Mouse (Mus musculus): ENCODE measurements at regions not wholly inside any gene's neighbourhood (a gene's known extent, or its start where the extent isn't known, plus 50 kb on each side); places are given as distances from the start of the nearest gene placed in this dataset.

GRCm38 (mm10) chr1:43367151-43367895, 77.1 kb upstream of the Nck2 start:
- no peak for TF ChIP-seq CTCF (IDR thresholded peaks at IDR 0.05; ENCODE audit: control insufficient read depth, insufficient read depth, insufficient replicate concordance, low read depth, low read length)
- TF ChIP-seq POLR2A (IDR thresholded peaks at IDR 0.05; ENCODE audit: control insufficient read depth, low read depth, low read length): no peak

Data from testis, adult 2 months (tissue).